Mouse (Mus musculus) small intestine, adult 2 months (tissue): ENCODE measurements at regions not wholly inside any gene's neighbourhood (a gene's known extent, or its start where the extent isn't known, plus 50 kb on each side); places are given as distances from the start of the nearest gene placed in this dataset.

Source experiments
- CTCF ChIP-seq: fragments of 200-500 bp; IDR thresholded peaks from 2 replicates; pipeline ENCODE4 v1.5.1; 2012; ENCODE audit warnings: low read depth, mild to moderate bottlenecking, control low read depth, inconsistent platforms, low read length, moderate library complexity, mixed read lengths; ENCODE audit not compliant: insufficient replicate concordance, insufficient read length; ENCODE audit errors: extremely low read depth
- POLR2A ChIP-seq: fragments of 200-500 bp; IDR thresholded peaks from 2 replicates; pipeline ENCODE4 v1.6.1; 2012; ENCODE audit warnings: low read depth, mild to moderate bottlenecking, control low read depth, inconsistent platforms, low read length, moderate library complexity

GRCm38 (mm10) chr2:30695041-30695440 is 100.2 kb downstream of the Cstad start:
- TF ChIP-seq POLR2A (no peak), CTCF (no peak)
